Mouse (Mus musculus) CH12.LX (cell line): ENCODE data around the gene Apol7b. TPM values are rescaled to one million over a fixed set of nuclear protein-coding genes. Genes with fewer than 3 reads are reported as not detected.

Experiments used
- DNase-seq: peaks from one replicate; pipeline ENCODE4 v3.0.0-alpha.2; 2013; ENCODE audit errors: extremely low read depth
- H3K27ac ChIP-seq: 2 replicates; pipeline ENCODE4 v1.5.1; 2012; ENCODE audit warnings: low read depth, mild to moderate bottlenecking, control low read depth, moderate library complexity; ENCODE audit not compliant: insufficient read depth
- H3K27me3 ChIP-seq: replicated peaks from 2 replicates; pipeline ENCODE3; 2012; ENCODE audit warnings: inconsistent platforms
- H3K36me3 ChIP-seq, 2 experiments: replicated peaks in 1 of 2; 2 replicates each; pipeline versions ENCODE3 to v1.6.1; 2012; ENCODE audit warnings: inconsistent platforms in 1 of 2, low read length in 1 of 2, mild to moderate bottlenecking in 1 of 2, mixed read lengths in 1 of 2, moderate library complexity in 1 of 2; ENCODE audit not compliant: control insufficient read depth in 1 of 2, insufficient read depth in 1 of 2
- H3K4me1 ChIP-seq, 2 experiments: 2 replicates each; pipeline ENCODE4 v1.6.1; 2012; ENCODE audit warnings: inconsistent platforms in 1 of 2, moderate library complexity in 1 of 2; ENCODE audit not compliant: insufficient read depth in 2 of 2, control insufficient read depth in 1 of 2
- H3K4me2 ChIP-seq: 2 replicates; pipeline ENCODE4 v1.6.1; 2012; ENCODE audit warnings: low read depth, mild to moderate bottlenecking, control low read depth; ENCODE audit not compliant: poor library complexity, insufficient read depth, severe bottlenecking
- H3K4me3 ChIP-seq, 3 experiments: fragments of 150-350 bp in 1 of 3; sonication (generic) in 1 of 3; replicated peaks in 1 of 3; 2 replicates each; pipeline versions ENCODE3 to v1.5.1; 2011 to 2012; ENCODE audit warnings: low read depth in 2 of 3, low read length in 2 of 3, mild to moderate bottlenecking in 2 of 3, moderate library complexity in 2 of 3, control low read depth in 1 of 3, improper control_type of control experiment in 1 of 3, inconsistent platforms in 1 of 3, mixed read lengths in 1 of 3; ENCODE audit not compliant: poor library complexity in 1 of 3
- H3K79me2 ChIP-seq: replicated peaks from 2 replicates; pipeline ENCODE4 v1.6.1; 2012; ENCODE audit warnings: mild to moderate bottlenecking, moderate library complexity; ENCODE audit not compliant: control insufficient read depth, poor library complexity, insufficient read depth, severe bottlenecking; ENCODE audit errors: extremely low read depth
- H3K9ac ChIP-seq: 2 replicates; pipeline ENCODE4 v1.6.1; 2012; ENCODE audit warnings: low read depth, mild to moderate bottlenecking, control low read depth, moderate library complexity; ENCODE audit not compliant: insufficient read depth
- H3K9me3 ChIP-seq: replicated peaks from 2 replicates; pipeline ENCODE3; 2012; ENCODE audit warnings: low read length, inconsistent platforms, mixed read lengths
- CHD2 ChIP-seq: IDR thresholded peaks from 2 replicates; pipeline ENCODE4 v1.6.1; 2011; ENCODE audit warnings: low read length, improper control_type of control experiment
- CTCF ChIP-seq, 2 experiments: IDR thresholded peaks in 1 of 2; conservative IDR thresholded peaks in 1 of 2; 2 replicates each; pipeline ENCODE4 v1.5.1; 2011 to 2012; ENCODE audit warnings: low read depth in 2 of 2, low read length in 2 of 2, improper control_type of control experiment in 1 of 2, inconsistent platforms in 1 of 2, mild to moderate bottlenecking in 1 of 2, moderate library complexity in 1 of 2
- GABPA ChIP-seq: IDR thresholded peaks from 2 replicates; pipeline ENCODE4 v1.6.1; 2012; ENCODE audit warnings: low read depth, low read length, improper control_type of control experiment, inconsistent platforms; ENCODE audit not compliant: insufficient replicate concordance
- HCFC1 ChIP-seq: IDR thresholded peaks from 2 replicates; pipeline ENCODE4 v1.6.1; 2012; ENCODE audit warnings: low read depth, mild to moderate bottlenecking, inconsistent platforms, low read length, improper control_type of control experiment
- IRF4 ChIP-seq: IDR thresholded peaks from 2 replicates; pipeline ENCODE4 v1.6.1; 2014; ENCODE audit warnings: low read depth, mild to moderate bottlenecking, inconsistent platforms, low read length, improper control_type of control experiment
- JUN ChIP-seq: IDR thresholded peaks from 2 replicates; pipeline ENCODE4 v1.6.1; 2011; ENCODE audit warnings: low read depth, mild to moderate bottlenecking, low read length, improper control_type of control experiment, moderate library complexity; ENCODE audit not compliant: insufficient read depth
- MAX ChIP-seq: IDR thresholded peaks from 2 replicates; pipeline ENCODE4 v1.6.1; 2011; ENCODE audit warnings: low read length, improper control_type of control experiment
- MEF2A ChIP-seq: IDR thresholded peaks from 2 replicates; pipeline ENCODE4 v1.6.1; 2014; ENCODE audit warnings: low read depth, mild to moderate bottlenecking, inconsistent platforms, low read length, improper control_type of control experiment, borderline replicate concordance
- NELFE ChIP-seq: IDR thresholded peaks from 2 replicates; pipeline ENCODE4 v1.6.1; 2011; ENCODE audit warnings: low read depth, low read length, improper control_type of control experiment
- NRF1 ChIP-seq: IDR thresholded peaks from 2 replicates; pipeline ENCODE4 v1.6.1; 2014; ENCODE audit warnings: low read depth, mild to moderate bottlenecking, inconsistent platforms, low read length, improper control_type of control experiment, moderate library complexity
- POLR2A ChIP-seq: IDR thresholded peaks from 2 replicates; pipeline ENCODE4 v1.6.1; 2011; ENCODE audit warnings: low read depth, mild to moderate bottlenecking, improper control_type of control experiment, low read length
- RAD21 ChIP-seq: IDR thresholded peaks from 2 replicates; pipeline ENCODE4 v1.6.1; 2011; ENCODE audit warnings: low read depth, mild to moderate bottlenecking, low read length, improper control_type of control experiment, moderate library complexity
- RCOR1 ChIP-seq: conservative IDR thresholded peaks from 2 replicates; pipeline ENCODE4 v1.6.1; 2012; ENCODE audit warnings: low read depth, mild to moderate bottlenecking, inconsistent platforms, low read length, improper control_type of control experiment
- SMC3 ChIP-seq: IDR thresholded peaks from 2 replicates; pipeline ENCODE4 v1.6.1; 2011; ENCODE audit warnings: low read depth, low read length, improper control_type of control experiment
- TBP ChIP-seq: conservative IDR thresholded peaks from 2 replicates; pipeline ENCODE4 v1.6.1; 2011; ENCODE audit warnings: low read depth, low read length, improper control_type of control experiment
- TCF12 ChIP-seq: IDR thresholded peaks from 2 replicates; pipeline ENCODE4 v1.6.1; 2014; ENCODE audit warnings: low read depth, mild to moderate bottlenecking, inconsistent platforms, low read length, improper control_type of control experiment
- USF2 ChIP-seq: conservative IDR thresholded peaks from 2 replicates; pipeline ENCODE4 v1.6.1; 2011; ENCODE audit warnings: low read depth, low read length, improper control_type of control experiment
- ZC3H11A ChIP-seq: IDR thresholded peaks from 2 replicates; pipeline ENCODE4 v1.6.1; 2012; ENCODE audit warnings: low read depth, mild to moderate bottlenecking, inconsistent platforms, low read length, improper control_type of control experiment
- ZKSCAN1 ChIP-seq: IDR thresholded peaks from 2 replicates; pipeline ENCODE4 v1.6.1; 2012; ENCODE audit warnings: low read depth, inconsistent platforms, low read length, improper control_type of control experiment, borderline replicate concordance
- ZNF384 ChIP-seq: IDR thresholded peaks from 2 replicates; pipeline ENCODE4 v1.6.1; 2012; ENCODE audit warnings: low read depth, low read length, improper control_type of control experiment, inconsistent platforms
- dilution Hi-C: fragments of 300-500 bp; cut with MboI; formaldehyde crosslinking; loops from 2 replicates; pipeline ENCODE4 v1.14.3; 2020; ENCODE audit warnings: low sequenced_read_pairs; ENCODE audit not compliant: extremely low pct_unique_long_range_greater_than_20kb, extremely low pct_ligation_motif_present
- in situ Hi-C: fragments of 300-500 bp; cut with MboI; formaldehyde crosslinking; loops from 3 replicates; pipeline ENCODE4 v1.14.3; 2019; ENCODE audit warnings: low sequenced_read_pairs, low pct_ligation_motif_present, low pct_unique_long_range_greater_than_20kb, mixed read lengths
- polyA plus RNA-seq: library from polyadenylated mRNA; unstranded; fragments of >175 nt; gene quantifications from 2 replicates; pipeline ENCODE4 v1.2.1, GENCODE M21; 2012; ENCODE audit warnings: low read depth; ENCODE audit not compliant: insufficient read length
- total RNA-seq, 2 experiments: library from RNA; depleted of rRNA; stranded (reverse); fragments of 300-350 nt in 1 of 2; fragments of >200 nt in 1 of 2; gene quantifications; 2 replicates each; pipeline ENCODE4 v1.2.3; 2012 to 2014

Apol7b gene
- total and polyA plus RNA-seq, 3 experiments = not detected

DNA sequence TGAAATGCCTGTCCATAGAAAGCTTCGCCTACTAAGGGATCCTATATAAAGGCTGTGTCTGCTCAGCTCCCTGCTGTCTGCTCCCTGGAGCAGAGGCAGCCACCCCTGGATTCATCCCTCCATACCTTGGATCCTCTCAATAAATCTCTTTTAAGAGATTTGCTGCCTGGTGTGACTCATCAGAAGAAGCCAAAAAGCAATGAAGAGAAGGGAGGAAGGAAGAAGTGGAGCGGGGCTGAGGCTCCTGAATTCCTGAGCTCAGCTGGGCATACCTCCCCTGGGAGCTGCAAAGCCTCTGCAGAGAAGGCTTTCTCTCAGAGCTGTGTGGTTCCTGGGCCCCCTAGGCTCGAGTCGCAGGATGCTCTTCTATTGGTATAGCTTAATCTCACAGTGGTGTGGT lies 67.4 kb downstream of the Apol7b start:
- H3K36me3 ChIP-seq = no peaks in the 10 kb centered on the region
- TF ChIP-seq POLR2A (no peak), ZKSCAN1 (no peak), HCFC1 (no peak)
- TF ChIP-seq, all 38 proteins: peak for 0
- Histone ChIP-seq H3K9me3 (no peaks in the 10 kb centered on the region), H3K79me2 (no peaks in the 10 kb centered on the region), H3K4me2 (no peak overlapping the region), H3K27ac (no peak overlapping the region), H3K9ac (no peak overlapping the region), H3K27me3 (peaks cover 87% of the 10 kb centered on the region), H3K4me3 (no peak overlapping the region), H3K4me1 (no peaks in the 10 kb centered on the region)
- DNase-seq = no peak
- in situ Hi-C loops = no loop called here
- dilution Hi-C loops = no loop called here

DNA sequence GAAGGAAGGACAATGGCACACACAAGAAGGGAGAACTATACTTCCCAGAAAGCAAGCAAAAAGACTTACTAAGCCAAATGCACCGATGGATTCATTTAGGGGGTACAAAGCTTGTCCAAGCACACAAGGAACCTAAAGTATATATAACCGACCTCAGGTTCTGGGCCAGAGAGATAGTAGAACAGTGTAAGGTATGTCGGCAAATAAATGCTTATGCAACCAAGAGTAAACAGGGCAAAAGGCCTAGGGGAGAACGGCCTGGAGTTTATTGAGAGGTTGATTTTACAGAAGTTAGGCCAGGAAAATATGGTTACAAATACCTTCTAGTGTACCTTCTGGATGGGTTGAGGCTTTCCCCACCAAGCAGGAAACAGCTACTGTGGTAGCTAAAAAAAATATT lies 69.9 kb downstream of the Apol7b start:
- Histone ChIP-seq H3K9me3 (no peaks in the 10 kb centered on the region), H3K9ac (no peak overlapping the region), H3K36me3 (no peaks in the 10 kb centered on the region), H3K4me3 (no peak overlapping the region), H3K4me1 (no peaks in the 10 kb centered on the region), H3K27me3 (peaks cover 88% of the 10 kb centered on the region)
- in situ Hi-C loops (no loop called here), dilution Hi-C loops (no loop called here)
- no peak for TF ChIP-seq RCOR1
- TF ChIP-seq ZKSCAN1 = no peak
- TF ChIP-seq RAD21 = no peak
- TF ChIP-seq CTCF (conservative IDR thresholded peaks at IDR 0.05 in 1 of 2, IDR thresholded peaks at IDR 0.05 in 1 of 2; ENCODE audit: low read depth in 2 of 2, low read length in 2 of 2) = no peak
- TF ChIP-seq MAX = no peak
- no peak for TF ChIP-seq TCF12
- TF ChIP-seq SMC3 = no peak
- no peak for TF ChIP-seq JUN
- TF ChIP-seq NELFE = no peak
- TF ChIP-seq MEF2A = no peak
- TF ChIP-seq GABPA = no peak
- no peak for TF ChIP-seq ZC3H11A
- TF ChIP-seq CHD2 = no peak
- TF ChIP-seq USF2 = no peak
- TF ChIP-seq IRF4 = no peak
- no peak for TF ChIP-seq ZNF384
- TF ChIP-seq TBP = no peak
- TF ChIP-seq NRF1 = no peak
- TF ChIP-seq, all 38 proteins: peak for 0
- Histone ChIP-seq H3K79me2 (no peaks in the 10 kb centered on the region), H3K27ac (no peak overlapping the region), H3K4me2 (no peak overlapping the region)
- DNase-seq = no peak
